Mouse (Mus musculus) brain, embryonic 14.5 days (tissue): ENCODE measurements around the gene Rnf43.

Experiments
- CTCF ChIP-seq: fragments of 200-500 bp; IDR thresholded peaks from 2 replicates; pipeline ENCODE4 v1.5.1; 2012; ENCODE audit warnings: inconsistent platforms, mild to moderate bottlenecking, moderate library complexity, borderline replicate concordance; ENCODE audit not compliant: insufficient read depth, insufficient read length; ENCODE audit errors: extremely low read depth
- POLR2A ChIP-seq: fragments of 200-500 bp; IDR thresholded peaks from 2 replicates; pipeline ENCODE4 v1.6.1; 2012; ENCODE audit warnings: mild to moderate bottlenecking, inconsistent platforms, borderline replicate concordance; ENCODE audit not compliant: poor library complexity, insufficient read depth, insufficient read length, severe bottlenecking; ENCODE audit errors: extremely low read depth

DNA sequence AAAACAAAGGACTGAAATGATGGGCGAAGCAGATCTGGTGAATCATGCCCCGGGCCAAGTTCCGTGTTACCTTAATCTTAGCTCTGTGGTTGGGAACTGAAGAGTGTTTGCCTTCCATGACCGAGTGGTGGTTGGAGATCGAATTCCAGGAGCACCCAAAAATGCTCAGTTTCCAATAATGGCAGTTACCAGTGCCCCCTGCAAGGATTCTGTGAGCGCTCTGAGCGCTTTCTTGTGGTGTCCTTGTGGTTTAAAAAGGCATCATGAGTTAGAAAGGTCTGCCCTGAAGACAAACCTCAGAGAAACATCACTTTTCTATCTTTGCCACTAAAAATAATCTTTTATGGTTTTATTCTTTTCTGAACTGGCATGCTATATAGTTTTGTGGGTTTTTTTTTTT lies 16.5 kb downstream of the Rnf43 start:
- TF ChIP-seq CTCF = no peak
- no peak for TF ChIP-seq POLR2A
